Mouse (Mus musculus) ovary, postnatal 36 days (tissue): ENCODE measurements around the gene Col5a3.

Experiments used
- DNase-seq: peaks from one replicate; pipeline ENCODE4 v3.0.0; 2022; ENCODE audit warnings: low spot score, mixed read lengths

Col5a3 gene

DNA sequence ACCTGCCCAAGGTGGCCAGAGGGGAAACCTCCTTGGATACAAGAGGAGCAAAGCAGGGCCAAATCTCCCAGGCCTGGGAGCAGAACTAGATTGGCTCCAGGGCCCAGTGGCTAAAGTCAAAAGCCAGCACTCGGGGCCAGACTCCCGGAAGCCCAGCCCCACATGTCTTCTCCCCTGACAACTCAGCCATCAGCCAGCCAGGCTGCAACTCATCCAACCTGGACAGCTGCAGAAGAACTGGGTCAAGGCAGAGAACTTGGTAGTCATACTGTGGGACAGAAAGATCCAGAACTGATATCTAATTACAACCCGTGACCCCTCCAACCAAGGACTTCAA is 9.7 kb downstream of the Col5a3 start:
- peak; percentile 8 for DNase-seq

GRCm38 (mm10) chr9:20804266-20805158 is 10.4 kb downstream of the Col5a3 start:
- peak; percentile 30 for DNase-seq

DNA sequence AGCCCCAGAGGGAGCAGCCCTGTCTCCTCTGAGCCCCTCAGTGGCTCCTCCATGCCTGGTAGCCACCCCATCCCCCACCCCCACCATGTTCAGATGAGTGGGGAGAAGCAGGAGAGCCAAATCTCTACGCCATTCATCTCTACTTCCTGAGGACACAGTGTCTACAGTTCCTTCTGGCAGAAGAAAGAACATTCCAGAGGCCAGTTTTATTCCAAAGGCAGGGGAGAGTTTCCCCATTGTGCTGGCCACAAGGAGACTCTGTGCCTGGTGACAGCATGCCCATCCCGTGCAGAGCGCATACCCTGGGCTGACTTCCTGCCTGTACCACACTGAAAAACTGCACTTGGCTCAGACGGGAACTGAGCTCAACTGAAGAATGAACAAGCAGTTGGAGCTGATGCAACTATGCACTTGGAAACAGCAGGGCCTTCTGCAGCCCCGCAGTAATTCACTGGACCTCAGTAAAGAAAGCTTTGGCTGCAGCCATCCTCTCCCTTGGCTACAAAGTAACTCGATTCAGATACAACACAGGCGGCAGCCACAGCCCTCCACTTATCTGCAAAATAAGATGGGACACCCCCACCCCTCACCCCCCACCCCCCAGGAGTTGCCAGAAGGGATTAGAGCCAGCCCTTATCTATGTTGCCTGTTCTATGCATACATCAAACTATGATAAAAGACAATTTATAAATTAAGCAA is 20.6 kb downstream of the Col5a3 start:
- no peak for DNase-seq

DNA sequence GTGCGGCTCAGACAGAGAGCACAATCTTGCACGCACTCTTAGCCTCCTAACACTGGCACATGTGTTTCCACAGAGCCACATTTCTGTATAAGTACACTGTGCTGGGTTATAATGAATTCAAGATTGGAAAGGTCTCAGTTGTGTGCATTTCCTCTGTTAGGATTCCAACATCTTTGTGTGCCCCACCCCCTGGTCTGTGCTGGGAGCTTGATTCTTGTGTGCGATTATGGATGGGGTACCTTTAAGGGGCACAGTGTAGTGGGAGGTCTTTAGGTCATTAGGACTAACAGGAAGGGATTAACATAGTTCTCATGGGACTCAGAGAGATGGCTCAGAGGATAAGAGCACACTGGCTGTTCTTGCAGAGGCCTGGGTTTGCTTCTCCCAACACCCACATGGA is 24.5 kb downstream of the Col5a3 start:
- DNase-seq = no peak

- no peak for DNase-seq
Measured at GRCm38 (mm10) chr9:20789651-20790050, 25.2 kb downstream of the Col5a3 start.

- DNase-seq = no peak
Measured at GRCm38 (mm10) chr9:20787992-20788391, 26.9 kb downstream of the Col5a3 start.

GRCm38 (mm10) chr9:20785055-20785454 is 29.8 kb downstream of the Col5a3 start:
- DNase-seq = no peak

- no peak for DNase-seq
Measured at GRCm38 (mm10) chr9:20781286-20781685, 33.6 kb downstream of the Col5a3 start.

DNA sequence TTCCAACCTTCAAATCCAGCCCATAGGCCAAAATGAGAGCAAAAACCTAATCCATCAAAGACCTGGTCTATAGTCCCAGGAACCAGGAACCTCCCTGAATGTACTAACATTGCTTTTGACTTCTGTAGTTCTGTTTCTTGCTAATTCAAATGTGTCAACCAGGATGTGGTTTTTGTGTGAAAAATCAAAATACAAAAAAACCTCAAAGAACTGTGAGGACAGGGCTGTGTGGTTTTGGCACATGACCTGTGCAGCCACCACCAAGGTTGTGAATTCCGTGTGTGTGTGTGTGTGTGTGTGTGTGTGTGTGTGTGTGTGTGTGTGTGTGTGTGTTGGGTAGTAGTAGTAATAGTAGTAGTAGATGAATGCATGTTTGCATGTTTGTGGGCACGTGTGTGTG is 49.6 kb downstream of the Col5a3 start:
- no peak for DNase-seq

DNA sequence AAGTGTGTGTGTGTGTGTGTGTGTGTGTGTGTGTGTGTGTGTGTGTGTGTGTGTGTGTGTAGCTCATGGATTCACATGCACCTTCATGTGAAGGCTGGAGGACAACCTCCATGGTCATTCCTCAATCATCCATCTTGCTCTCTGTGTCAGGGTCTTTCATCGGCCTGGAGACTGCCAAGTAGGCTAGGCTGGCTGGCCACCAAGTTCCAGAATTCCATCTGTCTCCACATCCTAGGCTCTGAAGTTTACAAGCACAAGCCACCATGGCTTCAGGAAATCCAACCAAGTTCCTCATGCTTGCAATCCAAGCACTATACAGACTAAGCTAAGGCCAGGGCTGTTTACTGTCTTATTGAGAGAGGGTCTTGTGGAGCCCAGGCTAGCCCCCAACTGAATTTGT is 51.8 kb downstream of the Col5a3 start:
- DNase-seq = no peak

DNA sequence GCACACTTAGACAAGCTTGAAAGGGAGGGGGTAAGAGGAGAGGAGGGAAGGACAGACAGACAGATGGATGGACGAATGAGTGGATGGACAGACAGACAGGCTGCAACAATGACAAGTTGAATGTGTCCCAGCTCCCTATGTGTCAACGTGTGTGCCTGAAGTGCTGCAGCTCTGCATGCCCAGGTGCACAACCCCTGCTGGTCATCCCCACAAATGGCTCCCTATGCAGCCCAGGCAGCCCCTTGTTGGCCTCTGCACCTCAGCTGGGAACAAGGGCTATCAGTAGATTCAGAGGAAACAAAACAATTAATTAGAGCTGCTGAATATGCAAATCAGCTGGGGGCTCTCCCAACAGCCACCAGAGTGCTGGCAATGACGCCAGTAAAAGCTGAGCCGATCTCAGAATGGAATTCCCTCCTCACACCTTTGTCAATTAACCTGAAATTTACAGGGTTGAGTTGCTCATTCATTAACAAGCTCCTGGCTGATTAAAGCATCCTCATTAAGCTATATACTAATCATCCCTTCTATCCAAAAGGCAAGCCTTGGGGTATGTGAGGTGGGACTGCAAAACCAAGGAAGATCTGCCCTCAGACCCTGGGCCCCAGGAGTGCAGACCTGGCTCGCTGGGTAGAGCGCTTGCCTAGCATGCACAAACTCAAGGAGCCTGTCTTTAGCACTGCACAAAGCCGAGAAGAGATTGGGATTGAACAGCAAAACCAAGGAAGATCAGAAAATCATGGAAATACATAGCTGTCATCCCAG is 52.5 kb downstream of the Col5a3 start:
- DNase-seq = no peak

DNA sequence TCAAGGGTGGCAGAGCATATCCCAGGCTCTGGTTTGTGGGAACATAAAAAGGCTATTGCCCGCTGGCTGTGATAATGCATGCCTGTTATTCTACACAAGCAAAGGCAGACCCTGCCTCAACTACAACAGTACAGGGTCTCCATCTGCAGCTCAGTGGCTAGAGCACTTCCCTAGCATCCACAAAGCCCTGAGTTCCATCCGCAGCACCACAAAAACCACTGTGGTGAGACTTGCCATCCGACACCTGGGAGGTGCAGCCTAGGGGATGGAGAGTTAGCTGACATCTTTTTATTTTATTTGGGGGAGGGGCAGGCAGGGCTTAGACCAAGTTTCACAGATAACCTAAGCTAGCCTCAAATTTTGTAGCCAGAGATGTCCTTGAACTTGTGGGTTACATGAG is 53.5 kb downstream of the Col5a3 start:
- DNase-seq = no peak

- DNase-seq = peak; percentile 55
Measured at GRCm38 (mm10) chr9:20760813-20761212, 54.1 kb downstream of the Col5a3 start.

GRCm38 (mm10) chr9:20758896-20759295 is 56.0 kb downstream of the Col5a3 start:
- no peak for DNase-seq

DNA sequence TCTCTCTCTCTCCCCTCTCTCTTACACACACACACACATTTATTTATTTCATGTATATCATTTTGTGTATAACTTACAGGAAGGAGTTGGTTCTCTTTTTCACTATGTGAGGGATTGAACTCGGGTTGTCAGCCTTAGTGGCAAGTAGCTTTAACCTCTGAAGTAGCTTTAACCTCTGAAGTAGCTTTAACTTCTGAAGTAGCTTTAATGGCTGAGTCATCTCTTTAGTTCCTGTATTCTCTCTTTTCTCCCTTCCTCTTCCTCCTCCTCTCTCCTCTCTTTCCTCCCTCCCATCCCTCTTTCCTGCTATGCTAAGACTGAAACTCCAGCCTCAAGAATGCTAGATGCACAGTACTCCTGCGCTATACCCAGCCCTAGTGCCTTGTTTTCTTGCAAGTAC is 56.6 kb downstream of the Col5a3 start:
- DNase-seq = no peak

GRCm38 (mm10) chr9:20757087-20757955 is 57.5 kb downstream of the Col5a3 start:
- DNase-seq = peak; percentile 25

DNA sequence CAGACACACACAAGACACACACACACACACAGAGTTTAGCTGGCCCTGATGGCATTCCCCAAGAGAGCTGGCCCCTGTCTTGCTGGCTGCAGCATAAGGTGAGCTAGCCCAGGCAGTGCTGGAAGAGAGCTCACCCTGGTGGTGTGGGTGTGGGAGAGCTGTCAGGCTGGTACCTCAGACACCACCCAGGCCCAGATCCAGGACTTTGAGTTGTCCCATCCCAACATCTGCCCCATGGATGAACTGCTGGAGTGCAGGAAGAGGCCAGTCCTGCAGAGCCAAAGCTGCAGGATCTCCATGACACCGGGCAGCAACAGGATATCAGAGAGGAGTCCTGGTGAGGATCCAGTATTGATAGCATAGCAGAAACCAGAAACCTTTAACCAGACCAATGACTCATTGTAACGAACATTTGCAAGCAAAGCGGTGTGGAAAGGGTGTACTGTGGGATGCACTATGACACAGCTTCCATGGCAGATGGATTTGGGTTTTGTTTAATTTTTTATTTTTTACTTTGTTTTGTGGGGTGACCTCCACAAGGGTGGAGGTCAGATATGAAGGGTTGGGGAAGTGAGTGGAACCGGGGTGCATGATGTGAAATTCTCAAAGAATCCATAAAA is 58.7 kb downstream of the Col5a3 start:
- no peak for DNase-seq

DNA sequence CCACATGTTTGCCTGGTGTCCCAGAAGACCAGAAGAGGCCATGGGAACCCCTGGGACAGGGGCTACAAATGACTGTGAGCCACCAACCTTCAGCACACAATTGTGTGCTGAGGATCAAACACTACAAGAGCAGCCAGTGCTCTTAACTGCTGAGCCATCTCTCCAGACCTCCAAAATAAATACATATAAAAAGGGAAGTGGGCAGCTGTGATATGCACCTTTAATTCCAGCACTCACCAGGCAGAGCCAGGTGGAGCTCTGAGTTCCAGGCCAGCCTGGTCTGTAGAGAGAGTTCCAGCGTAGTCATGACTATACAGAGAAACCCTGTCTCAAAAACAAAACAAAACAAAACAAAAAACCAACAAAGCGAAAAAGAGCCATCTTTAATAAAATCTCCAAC is 60.5 kb downstream of the Col5a3 start:
- DNase-seq = no peak

DNA sequence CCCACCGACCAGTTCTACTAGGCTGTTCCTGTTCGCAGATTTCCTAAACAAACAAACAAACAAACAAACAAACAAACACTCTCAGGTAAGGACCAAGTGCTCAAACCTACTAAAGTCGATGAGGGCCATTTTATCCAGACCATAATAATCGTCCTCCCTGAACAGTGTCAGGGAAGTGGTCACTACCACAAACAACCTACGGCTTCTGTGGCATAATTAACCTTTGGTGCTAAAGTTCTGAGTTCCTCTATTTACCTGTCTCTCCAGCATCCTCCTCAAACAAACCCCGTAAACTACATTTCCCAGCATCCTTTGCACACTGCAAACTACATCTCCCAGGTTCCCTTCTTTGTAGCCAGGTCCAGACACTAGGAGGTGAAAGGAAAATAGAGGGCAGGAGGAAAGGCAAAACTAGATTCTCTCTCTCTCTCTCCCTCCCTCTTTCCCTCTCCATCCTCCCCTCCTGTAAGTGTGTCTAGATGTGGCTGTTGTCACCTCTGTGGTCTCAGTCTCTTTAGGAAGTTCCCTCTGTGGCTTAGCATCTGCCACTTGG is 63.3 kb downstream of the Col5a3 start:
- DNase-seq = no peak

GRCm38 (mm10) chr9:20749213-20749612 is 65.7 kb downstream of the Col5a3 start:
- no peak for DNase-seq

- no peak for DNase-seq
Measured at GRCm38 (mm10) chr9:20748540-20748939, 66.3 kb downstream of the Col5a3 start.
